Mouse (Mus musculus): ENCODE results near the gene Lrrc56. TPM values are rescaled to one million over a fixed set of nuclear protein-coding genes. Genes with fewer than 3 reads are reported as not detected.

Lrrc56 gene
- polyA plus RNA-seq, 1 experiment from 2014 or later = 10.8 TPM

DNA sequence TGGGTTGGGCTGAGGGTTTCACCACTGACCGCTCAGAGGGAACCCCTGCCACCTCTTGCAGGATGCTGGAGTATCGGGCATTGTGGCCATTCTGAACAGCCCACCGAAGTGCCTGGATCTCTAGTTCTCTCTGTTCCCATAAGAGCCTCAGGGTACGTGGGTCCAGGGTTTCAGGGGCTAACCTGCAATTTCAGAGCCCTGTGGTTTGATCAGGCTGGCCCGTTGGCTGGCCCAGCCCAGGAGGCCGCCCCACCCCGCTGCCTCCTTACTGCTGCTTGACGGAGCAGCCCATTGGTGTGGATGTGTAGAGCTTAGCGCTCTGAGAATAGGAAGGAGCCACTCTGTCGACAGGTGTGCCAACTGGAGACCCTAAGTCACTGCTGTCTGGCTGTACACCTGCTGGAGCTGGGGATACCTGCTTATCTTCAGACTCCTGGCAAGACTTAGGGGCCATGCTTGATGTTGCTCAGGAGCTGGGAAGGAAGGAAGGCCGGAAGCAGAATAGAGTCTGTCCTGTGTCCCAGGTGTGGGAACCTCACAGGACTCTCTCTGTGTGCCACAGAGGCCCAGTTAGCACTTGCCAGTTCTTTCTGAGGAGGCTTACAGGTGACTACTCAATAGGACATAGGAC lies 19.8 kb downstream of the Lrrc56 start, which contains the start of gene Lmntd2:
Gene Lmntd2, minus strand, starts transcription at position 476 of the 631 bp plus-strand sequence.
- Histone ChIP-seq H3K9me3 (replicated peaks) (no peaks in the 10 kb centered on the region), H3K4me2 (replicated peaks) (peak within 1 kb of the TSS; percentile 94), H3K27me3 (no peaks in the 10 kb centered on the region), H3K4me1 (peaks cover 29% of the 10 kb centered on the region), H3K4me3 (peak within 1 kb of the TSS; percentile 76), H3K27ac (peak within 1 kb of the TSS; percentile 96), H3K36me3 (peaks cover 14% of the 10 kb centered on the region), H3K9ac (peak within 1 kb of the TSS; percentile 76)
- 93% methylated on average over 11 of the region's 11 CpGs for WGBS
- no peak for ATAC-seq (ENCODE audit: low FRiP score)

DNA sequence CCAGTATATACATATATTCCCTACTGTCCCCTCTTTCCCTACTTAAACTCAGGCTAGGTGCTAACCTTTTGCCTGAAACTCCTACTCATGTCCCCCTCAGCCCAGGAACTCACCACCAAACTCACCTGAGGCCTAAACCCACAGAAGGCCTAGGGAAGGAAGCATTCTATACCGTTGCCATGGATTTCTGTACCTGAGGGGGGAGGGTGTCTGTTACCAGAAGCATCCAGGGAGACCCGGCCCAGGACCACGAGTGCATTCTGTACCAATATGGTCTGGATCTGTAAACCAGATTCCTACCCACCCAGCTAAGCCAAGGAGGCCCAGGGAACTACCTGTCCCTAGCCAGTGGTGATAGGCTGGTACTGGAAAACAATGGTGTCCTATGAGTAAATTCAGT lies 20.4 kb downstream of the Lrrc56 start:
- Histone ChIP-seq H3K4me2 (replicated peaks) (peak overlapping the region; percentile 94; the same call in 1 of the 2 replicates), H3K4me1 (peaks cover 29% of the 10 kb centered on the region), H3K4me3 (no peak overlapping the region), H3K27ac (peak overlapping the region; percentile 96), H3K9me3 (replicated peaks) (no peaks in the 10 kb centered on the region), H3K9ac (no peak overlapping the region; the same call in 1 of the 2 replicates), H3K36me3 (peaks cover 20% of the 10 kb centered on the region), H3K27me3 (no peaks in the 10 kb centered on the region)
- ATAC-seq (ENCODE audit: low FRiP score) = no peak
- 76% methylated on average over 3 of the region's 3 CpGs for WGBS

DNA sequence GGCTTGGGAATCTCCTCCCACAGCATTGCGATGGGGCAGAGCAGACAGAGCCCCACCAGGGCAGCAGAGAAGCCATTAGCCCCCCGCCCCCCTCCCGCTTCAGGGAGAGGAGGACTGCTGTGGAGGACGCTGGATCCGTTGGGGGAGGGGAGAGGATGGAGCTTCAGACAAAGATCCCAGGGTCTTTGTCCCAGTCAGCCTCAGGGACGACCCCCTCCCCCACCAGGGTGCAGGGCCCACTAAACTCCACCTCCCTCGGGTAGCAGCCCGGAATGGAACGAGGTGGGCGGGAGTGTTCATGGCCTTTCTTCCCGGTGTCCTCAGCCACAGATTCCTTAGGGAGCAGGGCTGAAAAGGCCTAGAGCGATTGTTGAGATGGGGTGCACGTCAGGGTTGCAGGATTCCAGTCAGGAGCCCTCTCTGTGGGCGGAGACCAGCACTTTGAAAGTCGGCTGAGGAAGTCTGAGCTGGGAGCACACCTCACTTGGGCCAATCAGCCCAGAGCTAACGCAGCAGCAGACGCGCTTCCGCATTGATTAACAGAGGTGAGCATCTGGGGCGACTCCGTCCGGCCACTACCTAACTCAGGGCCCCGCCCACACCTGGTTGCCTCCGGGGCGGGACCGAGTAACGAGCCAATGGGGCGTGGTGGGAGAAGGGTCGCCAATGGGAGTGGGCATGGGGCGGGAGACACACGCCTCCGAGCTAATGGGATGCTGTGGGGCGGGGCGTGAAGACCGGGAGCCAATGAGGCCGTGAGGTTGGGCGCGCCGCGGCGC lies 21.3 kb downstream of the Lrrc56 start, which contains the start of gene Rassf7:
Gene Rassf7, plus strand, starts transcription at position 760 of the 779 bp plus-strand sequence.
- Histone ChIP-seq H3K9ac (peak within 1 kb of the TSS; percentile 79), H3K9me3 (replicated peaks) (no peaks in the 10 kb centered on the region), H3K36me3 (peaks cover 21% of the 10 kb centered on the region), H3K4me3 (peak within 1 kb of the TSS; percentile 76), H3K27me3 (no peaks in the 10 kb centered on the region), H3K4me2 (replicated peaks) (peak within 1 kb of the TSS; percentile 94), H3K4me1 (peaks cover 29% of the 10 kb centered on the region), H3K27ac (peak within 1 kb of the TSS; percentile 96)
- peak; percentile 96 for ATAC-seq (ENCODE audit: low FRiP score)
- WGBS = under 1% methylated on average over 39 of the region's 41 CpGs

DNA sequence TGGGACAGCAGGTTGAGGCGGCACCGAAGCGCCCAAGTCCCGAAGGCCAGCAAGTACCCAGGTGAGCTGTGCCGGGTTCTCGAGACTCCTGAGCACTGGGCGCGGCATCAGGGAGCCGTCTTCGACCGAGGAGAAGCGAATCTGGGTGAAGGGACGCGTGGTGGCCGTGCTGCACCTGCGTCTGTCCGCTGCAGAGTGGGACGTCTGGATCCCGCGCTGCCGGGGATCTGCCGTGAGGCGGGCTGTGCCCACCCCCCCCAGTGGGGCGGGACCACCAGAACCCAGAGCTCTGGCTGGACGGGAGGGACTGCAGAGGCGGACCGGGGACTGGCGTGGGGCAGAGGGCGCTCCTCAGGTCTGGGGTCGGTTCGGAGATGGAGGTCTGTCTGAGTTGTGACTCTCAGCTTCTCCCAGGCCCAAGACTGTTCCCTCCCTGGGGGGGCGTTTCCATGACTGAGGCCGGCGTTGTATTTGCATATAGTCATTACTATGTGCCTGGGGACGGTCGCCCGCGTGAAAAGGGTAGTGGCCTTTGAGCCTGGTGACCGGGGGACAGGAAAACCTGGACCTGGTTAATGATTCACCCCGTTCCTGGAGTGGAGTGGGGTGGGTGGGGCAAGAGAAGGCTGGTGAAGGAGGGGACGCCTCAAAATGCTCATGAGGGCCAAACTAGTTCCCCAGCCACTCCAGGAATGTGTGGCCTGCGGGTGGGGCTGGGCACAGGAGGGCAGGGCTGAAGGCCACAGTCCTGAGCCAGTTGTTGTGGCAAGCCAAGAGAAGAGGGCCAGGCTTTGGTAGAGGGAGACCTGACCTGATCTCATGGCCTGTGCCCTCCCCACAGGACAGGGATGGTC lies 22.1 kb downstream of the Lrrc56 start:
- Histone ChIP-seq H3K27ac (peak overlapping the region; percentile 96), H3K27me3 (no peaks in the 10 kb centered on the region), H3K4me3 (peak overlapping the region; percentile 76), H3K4me2 (replicated peaks) (peak overlapping the region; percentile 94), H3K4me1 (peaks cover 34% of the 10 kb centered on the region), H3K9ac (peak overlapping the region; percentile 79), H3K36me3 (peaks cover 21% of the 10 kb centered on the region), H3K9me3 (replicated peaks) (no peaks in the 10 kb centered on the region)
- under 1% methylated on average over 42 of the region's 42 CpGs for whole genome bisulfite sequencing
- ATAC-seq (ENCODE audit: low FRiP score) = peak; percentile 70

DNA sequence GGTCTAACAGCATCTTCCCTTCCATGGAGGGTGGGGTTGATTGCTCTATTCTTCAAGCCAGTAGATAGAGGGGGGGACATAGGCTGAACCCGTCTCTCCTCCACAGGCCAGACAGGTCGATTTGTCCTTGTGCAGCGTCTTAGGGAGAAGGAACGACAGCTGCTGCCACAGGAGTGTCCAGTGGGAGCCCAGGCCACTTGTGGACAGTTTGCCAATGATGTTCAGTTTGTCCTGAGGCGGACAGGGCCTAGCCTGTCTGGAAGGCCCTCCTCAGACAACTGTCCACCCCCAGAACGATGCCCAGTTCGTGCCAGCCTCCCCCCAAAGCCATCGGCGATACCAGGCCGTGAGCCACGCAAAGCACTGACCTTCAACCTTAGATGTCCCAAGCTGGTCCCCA lies 22.9 kb downstream of the Lrrc56 start:
- no peak for ATAC-seq (ENCODE audit: low FRiP score)
- no peaks in the 10 kb centered on the region for H3K27me3 ChIP-seq
- H3K4me1 ChIP-seq = peaks cover 36% of the 10 kb centered on the region
- H3K36me3 ChIP-seq = peaks cover 21% of the 10 kb centered on the region
- peak overlapping the region; percentile 76 for H3K4me3 ChIP-seq
- H3K9ac ChIP-seq = peak overlapping the region; percentile 79; the same call in 1 of the 2 replicates
- WGBS = 85% methylated on average over 11 of the region's 11 CpGs
- H3K4me2 ChIP-seq (replicated peaks) = peak overlapping the region; percentile 94
- no peaks in the 10 kb centered on the region for H3K9me3 ChIP-seq (replicated peaks)
- no peak overlapping the region for H3K27ac ChIP-seq

DNA sequence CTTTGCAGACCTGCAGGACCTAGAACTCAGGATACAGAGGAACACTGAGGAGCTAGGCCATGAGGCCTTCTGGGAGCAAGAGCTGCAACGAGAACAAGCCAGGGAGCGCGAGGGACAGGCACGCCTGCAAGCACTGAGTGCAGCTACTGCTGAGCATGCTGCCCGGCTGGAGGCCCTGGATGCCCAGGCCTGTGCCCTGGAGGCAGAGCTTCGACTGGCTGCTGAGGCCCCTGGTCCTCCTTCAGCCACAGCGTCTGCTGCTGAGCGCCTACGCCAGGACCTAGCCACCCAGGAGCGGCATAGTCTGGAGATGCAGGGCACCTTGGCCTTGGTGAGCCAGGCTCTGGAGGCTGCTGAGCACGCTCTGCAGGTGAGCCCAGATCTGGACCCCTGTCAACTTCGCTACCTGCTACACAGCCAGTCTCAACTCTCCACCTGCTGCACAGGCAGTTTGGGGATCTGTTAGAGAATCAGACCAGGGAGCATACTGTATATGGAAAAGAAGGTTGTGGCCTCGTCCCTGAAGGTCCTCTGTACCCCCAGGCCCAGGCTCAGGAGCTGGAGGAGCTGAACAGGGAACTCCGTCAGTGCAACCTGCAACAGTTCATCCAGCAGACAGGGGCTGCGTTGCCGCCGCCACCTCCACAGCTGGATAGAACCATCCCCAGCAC lies 23.5 kb downstream of the Lrrc56 start:
- H3K36me3 ChIP-seq = peaks cover 21% of the 10 kb centered on the region
- no peaks in the 10 kb centered on the region for H3K27me3 ChIP-seq
- WGBS = 88% methylated on average over 17 of the region's 17 CpGs
- peak overlapping the region; percentile 18; the same call in 1 of the 2 replicates for H3K9ac ChIP-seq
- no peak for ATAC-seq (ENCODE audit: low FRiP score)
- H3K4me2 ChIP-seq (replicated peaks) = no peak overlapping the region
- no peak overlapping the region for H3K27ac ChIP-seq
- H3K4me1 ChIP-seq = peaks cover 42% of the 10 kb centered on the region
- no peaks in the 10 kb centered on the region for H3K9me3 ChIP-seq (replicated peaks)
- no peak overlapping the region for H3K4me3 ChIP-seq

DNA sequence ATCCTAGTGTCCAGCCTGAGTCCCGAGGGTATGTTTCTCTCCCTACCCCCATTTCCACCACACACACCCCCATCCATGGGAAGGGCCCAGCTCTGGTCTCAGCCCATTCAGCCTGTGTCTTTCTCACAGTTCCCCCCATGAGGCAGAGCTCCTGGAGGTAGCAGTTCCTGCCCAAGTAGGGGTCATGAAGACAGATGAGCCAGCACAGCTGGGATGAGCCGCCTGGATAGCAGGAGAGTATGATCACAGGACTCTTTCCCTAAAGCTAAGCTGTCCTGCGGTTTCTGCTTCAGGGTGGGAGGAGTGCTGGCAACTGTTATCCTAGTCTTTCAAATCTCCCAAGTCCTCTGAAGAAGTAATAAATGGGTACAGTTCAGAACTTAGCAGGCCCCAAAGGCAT lies 24.2 kb downstream of the Lrrc56 start:
- peaks cover 21% of the 10 kb centered on the region for H3K36me3 ChIP-seq
- no peaks in the 10 kb centered on the region for H3K27me3 ChIP-seq
- H3K9ac ChIP-seq = no peak overlapping the region
- H3K4me2 ChIP-seq (replicated peaks) = no peak overlapping the region
- H3K9me3 ChIP-seq (replicated peaks) = no peaks in the 10 kb centered on the region
- 84% methylated on average over 3 of the region's 3 CpGs for WGBS
- peaks cover 46% of the 10 kb centered on the region for H3K4me1 ChIP-seq
- no peak overlapping the region for H3K4me3 ChIP-seq
- H3K27ac ChIP-seq = no peak overlapping the region
- no peak for ATAC-seq (ENCODE audit: low FRiP score)

DNA sequence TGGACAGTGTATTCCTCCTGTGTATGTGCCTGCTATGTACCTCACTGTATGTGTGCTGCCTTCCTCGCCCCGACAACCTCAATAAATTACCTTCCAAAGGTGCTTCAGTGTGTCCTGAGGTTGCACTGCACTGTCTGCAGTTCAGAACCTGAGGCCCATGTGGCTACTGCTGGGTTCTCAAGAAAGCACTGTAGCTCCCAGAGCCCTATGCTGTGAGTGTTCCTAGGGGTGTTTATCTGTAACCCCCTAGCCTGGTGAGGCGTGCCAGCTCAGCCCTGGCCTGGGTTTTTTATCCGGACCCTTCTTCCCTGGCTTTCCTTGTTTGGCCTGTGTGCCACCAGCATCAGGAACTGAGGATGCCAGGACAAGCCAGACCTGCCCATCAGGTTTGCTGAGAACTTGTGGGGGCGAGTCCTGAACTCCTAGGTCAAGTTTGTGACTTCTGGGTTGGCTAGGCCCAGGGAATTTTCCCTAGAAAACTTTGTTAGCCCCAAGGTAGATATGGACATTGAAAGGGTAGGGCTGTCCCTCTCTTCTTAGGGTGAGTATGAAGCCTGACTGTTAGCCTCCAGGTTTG lies 24.7 kb downstream of the Lrrc56 start:
- Histone ChIP-seq H3K4me3 (no peak overlapping the region), H3K9ac (no peak overlapping the region)

DNA sequence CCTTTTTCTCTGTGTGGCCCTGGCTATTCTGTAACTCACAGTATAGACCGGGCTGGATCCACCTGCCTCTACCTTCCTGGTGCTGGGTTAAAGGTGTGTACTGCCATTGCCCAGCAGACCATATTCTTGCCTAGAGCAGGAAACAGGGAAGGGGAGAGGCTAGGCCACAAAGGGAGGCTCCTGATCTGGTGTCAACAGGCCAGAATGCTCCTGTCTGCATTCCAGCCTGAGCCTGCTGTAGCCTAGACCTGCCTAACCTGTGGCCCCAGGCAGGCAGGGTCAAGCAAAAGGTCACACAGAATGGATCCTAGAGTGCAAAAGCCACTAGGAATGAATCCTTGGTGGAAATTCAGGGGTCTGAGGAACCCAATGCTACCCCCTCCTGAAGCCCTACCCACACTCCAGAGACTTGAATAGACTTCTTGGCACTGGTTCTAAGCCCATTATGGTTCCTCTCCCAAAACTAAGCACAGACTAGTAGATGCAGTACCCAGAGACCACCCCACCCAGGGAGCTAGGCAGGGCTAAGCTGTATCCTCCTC lies 25.7 kb downstream of the Lrrc56 start:
- ATAC-seq (ENCODE audit: low FRiP score) = no peak
- H3K4me3 ChIP-seq = no peak overlapping the region
- H3K9ac ChIP-seq = no peak overlapping the region
- 92% methylated on average over 1 of the region's 1 CpGs for WGBS
- H3K27ac ChIP-seq = no peak overlapping the region
- no peaks in the 10 kb centered on the region for H3K9me3 ChIP-seq (replicated peaks)
- H3K27me3 ChIP-seq = no peaks in the 10 kb centered on the region
- H3K4me2 ChIP-seq (replicated peaks) = no peak overlapping the region
- peaks cover 21% of the 10 kb centered on the region for H3K36me3 ChIP-seq
- peaks cover 39% of the 10 kb centered on the region for H3K4me1 ChIP-seq

More for the DNA sequence above, 24.7 kb downstream of the Lrrc56 start:
- H3K27ac ChIP-seq = no peak overlapping the region
- 94% methylated on average over 5 of the region's 5 CpGs for WGBS
- H3K27me3 ChIP-seq = no peaks in the 10 kb centered on the region
- H3K4me1 ChIP-seq = peaks cover 45% of the 10 kb centered on the region
- peaks cover 21% of the 10 kb centered on the region for H3K36me3 ChIP-seq
- no peak for ATAC-seq (ENCODE audit: low FRiP score)
- H3K4me2 ChIP-seq (replicated peaks) = no peak overlapping the region
- no peaks in the 10 kb centered on the region for H3K9me3 ChIP-seq (replicated peaks)

DNA sequence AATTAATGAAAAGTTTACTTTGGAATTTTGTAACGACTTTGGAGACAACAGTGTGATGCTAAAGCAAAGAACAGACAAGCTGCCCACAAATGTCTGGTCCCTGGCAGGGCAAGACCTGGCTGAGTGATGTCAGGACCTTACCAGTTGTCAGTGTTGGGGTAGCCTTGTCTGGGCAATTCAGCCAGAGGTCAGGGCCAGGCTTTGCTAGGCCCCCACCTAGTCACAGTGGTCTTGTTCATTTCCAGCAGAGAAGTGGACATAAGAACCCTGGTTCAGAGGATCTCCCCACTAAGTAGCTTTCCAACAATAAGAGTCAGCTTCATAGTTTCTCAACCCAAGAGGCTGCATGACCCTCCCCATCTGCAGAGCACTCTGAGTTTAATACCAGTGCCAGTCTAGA lies 26.4 kb downstream of the Lrrc56 start:
- Histone ChIP-seq H3K4me1 (peaks cover 33% of the 10 kb centered on the region), H3K27ac (no peak overlapping the region), H3K4me3 (peak overlapping the region; percentile 44; the same call in 1 of the 2 replicates), H3K9ac (no peak overlapping the region), H3K4me2 (replicated peaks) (no peak overlapping the region), H3K9me3 (replicated peaks) (no peaks in the 10 kb centered on the region), H3K36me3 (peaks cover 21% of the 10 kb centered on the region), H3K27me3 (no peaks in the 10 kb centered on the region)
- ATAC-seq (ENCODE audit: low FRiP score) = no peak
- 91% methylated on average over 1 of the region's 1 CpGs for WGBS

All from hindbrain, embryonic 12.5 days (tissue).